Mouse (Mus musculus): ENCODE results near the gene Dgkz.

- TF ChIP-seq CHD2 (IDR thresholded peaks at IDR 0.05; ENCODE audit: low read depth, low read length) (no peak), ZNF384 (IDR thresholded peaks at IDR 0.05; ENCODE audit: low read depth, low read length) (no peak), MAFK (IDR thresholded peaks at IDR 0.05; ENCODE audit: insufficient read depth, low read depth, low read length) (no peak), HCFC1 (IDR thresholded peaks at IDR 0.05; ENCODE audit: borderline replicate concordance, insufficient read depth, low read length) (no peak)
These were observed 55.5 kb downstream of the Dgkz start for GRCm38 (mm10) chr2:91920130-91920529.

Measured in ES-E14 (cell line).